Mouse (Mus musculus): Measurements from ENCODE around the gene Taf1d.
"Not testable (repeated sequence)": the region's sequence is repeated elsewhere in the genome, so short reads cannot be mapped to it uniquely, and the experiment has no call there.

Gene Taf1d

GRCm38 (mm10) chr9:15308254-15308653 is 2.2 kb downstream of the Taf1d start:
- DNase-seq (ENCODE audit: low read depth), result no peak

- DNase-seq (ENCODE audit: low read depth), result no peak
Measured at GRCm38 (mm10) chr9:15309425-15309824, 3.4 kb downstream of the Taf1d start.

GRCm38 (mm10) chr9:15310179-15310578 is 4.2 kb downstream of the Taf1d start:
- DNase-seq (ENCODE audit: low read depth), result no peak

- no peak for DNase-seq (ENCODE audit: low read depth)
Measured at GRCm38 (mm10) chr9:15312054-15312735, 6.2 kb downstream of the Taf1d start.

- DNase-seq (ENCODE audit: low read depth), result no peak
Measured at GRCm38 (mm10) chr9:15313633-15314032, 7.6 kb downstream of the Taf1d start.

GRCm38 (mm10) chr9:15314619-15315018 is 8.6 kb downstream of the Taf1d start:
- no peak for DNase-seq (ENCODE audit: low read depth)

GRCm38 (mm10) chr9:15316296-15316695 is 10.3 kb downstream of the Taf1d start:
- DNase-seq (ENCODE audit: low read depth), result not testable (repeated sequence)

- DNase-seq (ENCODE audit: low read depth), result no peak
Measured at GRCm38 (mm10) chr9:15317223-15318169, 11.5 kb downstream of the Taf1d start.

- no peak for DNase-seq (ENCODE audit: low read depth)
Measured at GRCm38 (mm10) chr9:15318170-15318742, 12.2 kb downstream of the Taf1d start.

GRCm38 (mm10) chr9:15337776-15338175 is 31.8 kb downstream of the Taf1d start:
- DNase-seq (ENCODE audit: low read depth), result no peak

- DNase-seq (ENCODE audit: low read depth), result no peak
Measured at GRCm38 (mm10) chr9:15349925-15350324, 43.9 kb downstream of the Taf1d start.

GRCm38 (mm10) chr9:15356916-15357483 is 51.0 kb downstream of the Taf1d start:
- peak; percentile 12 for DNase-seq (ENCODE audit: low read depth)

GRCm38 (mm10) chr9:15357484-15358275 is 51.7 kb downstream of the Taf1d start, which contains the start of gene Cep295:
Gene Cep295 (minus strand): TSS chr9:15357788.
- DNase-seq (ENCODE audit: low read depth), result peak; percentile 85

- DNase-seq (ENCODE audit: low read depth), result no peak
Measured at GRCm38 (mm10) chr9:15364843-15365242, 58.8 kb downstream of the Taf1d start.

- peak; percentile 16 for DNase-seq (ENCODE audit: low read depth)
Measured at GRCm38 (mm10) chr9:15365856-15366255, 59.8 kb downstream of the Taf1d start.

- DNase-seq (ENCODE audit: low read depth), result no peak
Measured at GRCm38 (mm10) chr9:15366260-15366659, 60.2 kb downstream of the Taf1d start.

Data from c-Kit-positive CD71-negative TER-119-negative erythroid progenitor cells, embryonic 14.5 days (primary cell).